Mouse (Mus musculus): ENCODE measurements around the gene Gm49366.

- no peak for TF ChIP-seq CTCF (conservative IDR thresholded peaks at IDR 0.05; ENCODE audit: insufficient read depth, insufficient read length, low read depth, low read length)
- TF ChIP-seq POLR2A (IDR thresholded peaks at IDR 0.05; ENCODE audit: low read depth, low read length): no peak
These were observed 8.2 kb downstream of the Gm49366 start for GRCm38 (mm10) chr12:84046906-84047305.
